In genomic region chr5:119776106-119776887, GRCm38 (mm10) we compare ENCODE assay signal across 23 mouse cellular contexts. TPM values are rescaled to one million over a fixed set of nuclear protein-coding genes. Genes with fewer than 3 reads are reported as not detected.
DNase-seq lines count a peak whose midpoint lies in the region; ATAC-seq and TF ChIP-seq lines count a peak whose summit lies in the region.
"Had no signal": no experiment of that assay in that cellular context is flagged by ENCODE, and none has a peak within 500 bp of the region (broad histone marks: within the 10 kb centered on the region; RNA-seq: fewer than 3 reads in every experiment).

No protein-coding gene starts in this region.

- no peak overlapping the region for H3K4me2 ChIP-seq in lung, postnatal 0 days (replicated peaks; ENCODE audit: low read depth, low read length)
- H3K4me2 ChIP-seq: hindbrain, embryonic 15.5 days; intestine, embryonic 15.5 days; limb, embryonic 15.5 days had no signal

- 38% methylated on average over 9 of the region's 9 CpGs for WGBS in lung, postnatal 0 days

- no peaks in the 10 kb centered on the region for H3K9me3 ChIP-seq in lung, postnatal 0 days (ENCODE audit: low read length)
- H3K9me3 ChIP-seq: forebrain, embryonic 10.5 days; hindbrain, embryonic 15.5 days; intestine, embryonic 15.5 days; limb, embryonic 15.5 days had no signal

- H3K27me3 ChIP-seq in lung, postnatal 0 days (replicated peaks; ENCODE audit: insufficient read depth, low read length) = no peaks in the 10 kb centered on the region
- H3K27me3 ChIP-seq: hindbrain, embryonic 15.5 days had no signal

- H3K9ac ChIP-seq in lung, postnatal 0 days (replicated peaks; ENCODE audit: low read depth) = no peak overlapping the region
- H3K9ac ChIP-seq: hindbrain, embryonic 15.5 days; intestine, embryonic 15.5 days; limb, embryonic 15.5 days; liver, postnatal 0 days had no signal

- H3K4me3 ChIP-seq in lung, postnatal 0 days (ENCODE audit: low read depth, low read length) = no peak overlapping the region
- H3K4me3 ChIP-seq: forebrain, embryonic 10.5 days; hindbrain, embryonic 15.5 days; intestine, embryonic 15.5 days; layer of hippocampus, adult 2 months; limb, embryonic 15.5 days had no signal

- TF ChIP-seq EP300 in lung, postnatal 0 days (IDR thresholded peaks at IDR 0.05) = peak; percentile 66; the same call in 1 of the 2 replicates

- DNase-seq in adrenal gland, postnatal 10 days = peak; percentile 14
- no peak for DNase-seq in adrenal gland, adult 18-20 months (ENCODE audit: low spot score in 2 of 2)
- DNase-seq in kidney, adult 9 months = peak; percentile 25
- DNase-seq in kidney, postnatal 25 days = no peak
- peak; percentile 94 for DNase-seq in lung, postnatal 0 days (ENCODE audit: low spot score)
- DNase-seq in embryo, embryonic 9.5 days (ENCODE audit: extremely low spot score) = no peak
- DNase-seq in cerebellum, postnatal 10 days = no peak
- DNase-seq: cerebellum, adult 11 months; cerebellum, postnatal 25 days; heart, postnatal 4 days; liver, postnatal 0 days; right cerebral cortex, postnatal 25 days; thymus, postnatal 36 days had no signal

- no peaks in the 10 kb centered on the region for H3K36me3 ChIP-seq in lung, postnatal 0 days (ENCODE audit: insufficient read depth, low read length)
- H3K36me3 ChIP-seq: forebrain, embryonic 10.5 days; G1E; hindbrain, embryonic 15.5 days; intestine, embryonic 15.5 days; limb, embryonic 15.5 days had no signal

- peak; percentile 87 for ATAC-seq in lung, postnatal 0 days
- ATAC-seq: activated CD4-positive, CD25-positive, alpha-beta regulatory T cell, adult 4 months; intestine, embryonic 15.5 days; liver, postnatal 0 days had no signal

- TF ChIP-seq CTCF in lung, postnatal 0 days (IDR thresholded peaks at IDR 0.05) = peak; percentile 13; the same call in 1 of the 2 replicates

- H3K4me1 ChIP-seq in lung, postnatal 0 days (ENCODE audit: insufficient read depth, low read depth, low read length) = no peaks in the 10 kb centered on the region
- H3K4me1 ChIP-seq: forebrain, embryonic 10.5 days; hindbrain, embryonic 15.5 days; intestine, embryonic 15.5 days had no signal

- peak overlapping the region; percentile 79 for H3K27ac ChIP-seq in lung, postnatal 0 days (ENCODE audit: low read length)
- H3K27ac ChIP-seq: forebrain, embryonic 10.5 days; hindbrain, embryonic 15.5 days; intestine, embryonic 15.5 days; layer of hippocampus, adult 2 months; limb, embryonic 15.5 days had no signal

RNA-seq across cellular contexts. Expression of gene Tbx5, which starts 56.2 kb away (rescaled TPM):
- total RNA-seq in adrenal gland, postnatal 10 days (2021) = 1 to 10 TPM; 2.3 to 2.9 TPM
- total RNA-seq in adrenal gland, adult 18-20 months (2021) = under 1 TPM; 0.07 to 0.80 TPM
- 25.3 and 26.7 TPM in 2 replicates for polyA plus RNA-seq in lung, postnatal 0 days (2015; fragmentation: Nextera tagmentation; extraction: Ambion mirVana)
- total RNA-seq: granulocyte monocyte progenitor cell, adult 5-6 weeks; layer of hippocampus, adult 2 months; left cerebral cortex, postnatal 36 days had no signal
- polyA plus RNA-seq: activated CD4-positive, CD25-positive, alpha-beta regulatory T cell, adult 4 months; G1E; liver, postnatal 0 days; spleen, adult 2 months had no signal

Comparison
In these comparisons a context has a peak if more than half of its experiments do, and no peak if none do; other contexts are left out.
1. DNase-seq: peak in adrenal gland, postnatal 10 days (single experiment), kidney, adult 9 months (single experiment) and lung, postnatal 0 days (single experiment); none in adrenal gland, adult 18-20 months (0 of 2), kidney, postnatal 25 days (0 of 2), embryo, embryonic 9.5 days (single experiment) and cerebellum, postnatal 10 days (0 of 2).